Mouse (Mus musculus) lung, postnatal 0 days (tissue): ENCODE results near the gene Neurod2.

Experiments used
- CTCF ChIP-seq: IDR thresholded peaks from 2 replicates; pipeline ENCODE4 v1.5.1; 2016; ENCODE audit warnings: antibody characterized with exemption, mild to moderate bottlenecking
- EP300 ChIP-seq: IDR thresholded peaks from 2 replicates; pipeline ENCODE4 v1.6.1; 2016; ENCODE audit warnings: antibody characterized with exemption, mild to moderate bottlenecking, control low read depth

DNA sequence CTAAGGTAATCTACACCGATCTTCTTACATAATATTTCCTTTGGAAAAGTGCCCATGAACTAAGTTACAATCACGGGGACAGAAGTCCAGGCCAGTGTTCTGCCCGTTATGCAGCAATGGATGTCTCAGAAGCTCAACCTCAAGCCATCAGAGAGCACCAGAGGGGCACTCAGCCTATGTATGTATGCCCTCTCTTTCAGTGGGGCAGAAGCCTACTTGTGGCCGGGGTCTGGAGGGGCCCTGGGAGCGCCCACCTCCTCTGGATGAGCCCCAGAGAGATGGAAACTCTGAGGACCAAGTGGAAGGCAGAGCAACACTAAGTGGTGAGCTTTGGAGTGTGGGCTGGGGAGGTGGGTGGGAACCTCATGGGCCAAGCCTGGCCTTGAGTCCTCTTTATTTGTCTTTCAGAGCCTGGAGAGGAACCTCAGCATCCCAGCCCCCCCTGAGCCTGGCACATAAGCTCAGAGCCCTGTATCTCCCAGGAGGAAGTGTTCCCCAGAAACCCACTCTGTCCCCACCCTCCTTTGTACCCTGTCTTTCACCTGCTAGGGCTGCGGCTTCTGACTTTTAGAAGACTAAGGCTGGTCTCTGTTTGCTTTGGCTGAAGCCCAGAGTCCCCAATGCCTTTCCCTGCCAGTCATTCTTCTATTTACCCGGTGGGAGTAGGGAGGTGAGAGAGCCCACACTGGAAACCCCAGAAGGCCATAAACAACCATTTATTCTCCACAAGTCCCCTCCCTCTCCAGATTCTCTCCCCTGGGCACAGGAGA, 27.4 kb upstream of the Neurod2 start:
- TF ChIP-seq CTCF (no peak), EP300 (no peak)
